Mouse (Mus musculus): ENCODE results near the gene Fam214a. TPM values are rescaled to one million over a fixed set of nuclear protein-coding genes. Genes with fewer than 3 reads are reported as not detected.

The Fam214a gene
- total RNA-seq, 2 experiments from 2014 or later: 9.3 to 11.8 TPM

- ATAC-seq (ENCODE audit: poor library complexity, severe bottlenecking): no peak
These were observed 69.9 kb downstream of the Fam214a start for GRCm38 (mm10) chr9:75022546-75022945.

- no peak for ATAC-seq (ENCODE audit: poor library complexity, severe bottlenecking)
These were observed 70.6 kb downstream of the Fam214a start for GRCm38 (mm10) chr9:75023150-75023894.

- no peak for ATAC-seq (ENCODE audit: poor library complexity, severe bottlenecking)
These were observed 71.4 kb downstream of the Fam214a start for GRCm38 (mm10) chr9:75024089-75024488.

- peak; percentile 47 for ATAC-seq (ENCODE audit: poor library complexity, severe bottlenecking)
These were observed 73.0 kb downstream of the Fam214a start for GRCm38 (mm10) chr9:75025689-75026088.

- ATAC-seq (ENCODE audit: poor library complexity, severe bottlenecking): no peak
These were observed 79.7 kb downstream of the Fam214a start for GRCm38 (mm10) chr9:75032408-75032807.

- ATAC-seq (ENCODE audit: poor library complexity, severe bottlenecking): no peak
These were observed 80.5 kb downstream of the Fam214a start for GRCm38 (mm10) chr9:75033141-75033540.

GRCm38 (mm10) chr9:75034691-75035090, 82.0 kb downstream of the Fam214a start:
- ATAC-seq (ENCODE audit: poor library complexity, severe bottlenecking): no peak

- ATAC-seq (ENCODE audit: poor library complexity, severe bottlenecking): no peak
These were observed 83.3 kb downstream of the Fam214a start for GRCm38 (mm10) chr9:75035944-75036343.

GRCm38 (mm10) chr9:75037451-75038356, 85.0 kb downstream of the Fam214a start, which contains the start of gene Arpp19:
Gene Arpp19 (plus strand): TSS chr9:75037614.
- peak; percentile 98 for ATAC-seq (ENCODE audit: poor library complexity, severe bottlenecking)

GRCm38 (mm10) chr9:75038357-75038688, 85.6 kb downstream of the Fam214a start:
- ATAC-seq (ENCODE audit: poor library complexity, severe bottlenecking): no peak

- ATAC-seq (ENCODE audit: poor library complexity, severe bottlenecking): no peak
These were observed 87.9 kb downstream of the Fam214a start for GRCm38 (mm10) chr9:75040566-75040965.

- no peak for ATAC-seq (ENCODE audit: poor library complexity, severe bottlenecking)
These were observed 89.3 kb downstream of the Fam214a start for GRCm38 (mm10) chr9:75041840-75042525.

- ATAC-seq (ENCODE audit: poor library complexity, severe bottlenecking): no peak
These were observed 90.5 kb downstream of the Fam214a start for GRCm38 (mm10) chr9:75043191-75043590.

- ATAC-seq (ENCODE audit: poor library complexity, severe bottlenecking): no peak
These were observed 94.4 kb downstream of the Fam214a start for GRCm38 (mm10) chr9:75047079-75047478.

GRCm38 (mm10) chr9:75049100-75049499, 96.4 kb downstream of the Fam214a start:
- peak; percentile 58 for ATAC-seq (ENCODE audit: poor library complexity, severe bottlenecking)

GRCm38 (mm10) chr9:75050003-75050402, 97.3 kb downstream of the Fam214a start:
- peak; percentile 94 for ATAC-seq (ENCODE audit: poor library complexity, severe bottlenecking)

- no peak for ATAC-seq (ENCODE audit: poor library complexity, severe bottlenecking)
These were observed 99.2 kb downstream of the Fam214a start for GRCm38 (mm10) chr9:75051841-75052240.

- ATAC-seq (ENCODE audit: poor library complexity, severe bottlenecking): no peak
These were observed 102.4 kb downstream of the Fam214a start for GRCm38 (mm10) chr9:75055046-75055445.

GRCm38 (mm10) chr9:75064678-75065331, 112.1 kb downstream of the Fam214a start:
- peak; percentile 63 for ATAC-seq (ENCODE audit: poor library complexity, severe bottlenecking)

GRCm38 (mm10) chr9:75070457-75071028, 117.9 kb downstream of the Fam214a start, which contains the start of gene Myo5a:
Gene Myo5a (plus strand): TSS chr9:75071015.
- ATAC-seq (ENCODE audit: poor library complexity, severe bottlenecking): no peak
